Mouse (Mus musculus): Measurements from ENCODE around the gene Vps37d. TPM values are rescaled to one million over a fixed set of nuclear protein-coding genes. Genes with fewer than 3 reads are reported as not detected.
A peak's percentile ranks its signal among the peaks of the same experiment; 100 is the strongest.
"Not testable (repeated sequence)": the region's sequence is repeated elsewhere in the genome, so short reads cannot be mapped to it uniquely, and the experiment has no call there.

Gene Vps37d
- total RNA-seq, 1 experiment = 2.0 TPM

DNA sequence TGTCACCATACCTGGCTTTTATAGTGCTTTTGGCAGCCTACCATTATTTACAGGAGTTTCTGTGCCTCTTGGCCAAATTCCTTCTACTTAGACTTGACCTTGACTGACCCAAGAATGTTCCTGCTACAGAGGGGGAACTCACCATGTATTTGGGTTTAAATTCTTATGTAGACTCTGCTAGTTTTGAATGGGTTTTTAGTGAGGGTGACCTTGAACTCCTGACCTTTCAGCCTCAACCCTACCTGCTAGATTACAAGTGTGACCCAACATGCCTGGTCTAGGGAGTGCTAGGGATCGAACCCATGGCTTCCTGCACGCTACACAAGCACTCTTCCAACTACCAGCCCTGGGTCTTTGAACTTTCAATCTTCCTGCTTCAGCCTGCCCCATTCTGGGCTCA is 6.0 kb downstream of the Vps37d start:
- Histone ChIP-seq H3K36me3 (ENCODE audit: control insufficient read depth, insufficient read depth, low read length, poor library complexity, severe bottlenecking) (no peaks in the 10 kb centered on the region), H3K4me3 (ENCODE audit: insufficient read depth in 1 of 2, low read depth in 1 of 2, low read length in 2 of 2, poor library complexity in 1 of 2, severe bottlenecking in 1 of 2) (peak overlapping the region in 1 of 2 experiments; percentile 53; a peak in 1 of 4 replicates), H3K4me1 (ENCODE audit: control insufficient read depth in 2 of 2, insufficient read depth in 2 of 2, low read length in 2 of 2, poor library complexity in 1 of 2) (peaks cover 0 to 31% of the 10 kb centered on the region in 2 experiments; a peak in 2 of 4 replicates), H3K27ac (ENCODE audit: insufficient read depth, low read depth, low read length, poor library complexity, severe bottlenecking) (peak overlapping the region; percentile 63; the same call in 1 of the 2 replicates), H3K9me3 (ENCODE audit: control insufficient read depth, insufficient read depth, low read depth, low read length) (no peaks in the 10 kb centered on the region), H3K9ac (ENCODE audit: insufficient read depth, low read depth, low read length, poor library complexity, severe bottlenecking) (0 out of 2 replicates have a peak overlapping the region, but pooled peaks have one; percentile 59)
- in situ Hi-C loops (cut with MboI; ENCODE audit: low sequenced_read_pairs in 2 of 2, unreplicated experiment in 2 of 2) = no loop called here
- DNase-seq (ENCODE audit: low read depth, low spot score) = no peak
- TF ChIP-seq ZNF384 (IDR thresholded peaks at IDR 0.05; ENCODE audit: low read depth, low read length) = no peak
- no peak for TF ChIP-seq HCFC1 (IDR thresholded peaks at IDR 0.05; ENCODE audit: borderline replicate concordance, insufficient read depth, low read length)
- TF ChIP-seq ZC3H11A (IDR thresholded peaks at IDR 0.05; ENCODE audit: borderline replicate concordance, low read depth, low read length) = no peak
- no peak for TF ChIP-seq MAFK (IDR thresholded peaks at IDR 0.05; ENCODE audit: insufficient read depth, low read depth, low read length)
- no peak for TF ChIP-seq CHD2 (IDR thresholded peaks at IDR 0.05; ENCODE audit: low read depth, low read length)

DNA sequence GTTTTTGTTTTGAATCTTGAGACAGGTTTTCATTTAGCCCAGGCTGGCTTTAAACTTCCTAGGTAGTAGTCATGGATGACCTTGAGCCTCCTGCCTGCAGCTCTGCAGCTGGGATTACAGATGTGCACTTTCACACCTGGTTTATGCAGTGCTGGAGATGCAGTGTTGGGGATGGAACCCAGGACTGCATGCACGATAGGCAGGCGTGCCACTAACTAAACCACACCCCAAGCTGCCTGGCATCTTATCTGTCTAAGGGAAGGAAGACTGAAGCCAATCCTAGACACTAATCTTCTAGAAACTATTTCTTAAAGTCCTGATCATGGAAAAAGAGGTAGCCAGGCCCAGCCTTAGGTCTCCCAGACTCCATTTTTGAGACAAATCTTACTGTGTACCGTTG is 7.6 kb downstream of the Vps37d start:
- no peak for DNase-seq (ENCODE audit: low read depth, low spot score)
- TF ChIP-seq HCFC1 (IDR thresholded peaks at IDR 0.05; ENCODE audit: borderline replicate concordance, insufficient read depth, low read length) = no peak
- no peak for TF ChIP-seq CHD2 (IDR thresholded peaks at IDR 0.05; ENCODE audit: low read depth, low read length)
- no peak for TF ChIP-seq MAFK (IDR thresholded peaks at IDR 0.05; ENCODE audit: insufficient read depth, low read depth, low read length)
- TF ChIP-seq ZNF384 (IDR thresholded peaks at IDR 0.05; ENCODE audit: low read depth, low read length) = no peak
- Histone ChIP-seq H3K4me1 (ENCODE audit: control insufficient read depth in 2 of 2, insufficient read depth in 2 of 2, low read length in 2 of 2, poor library complexity in 1 of 2) (peaks cover 0 to 20% of the 10 kb centered on the region in 2 experiments; a peak in 2 of 4 replicates), H3K9me3 (ENCODE audit: control insufficient read depth, insufficient read depth, low read depth, low read length) (no peaks in the 10 kb centered on the region), H3K27ac (ENCODE audit: insufficient read depth, low read depth, low read length, poor library complexity, severe bottlenecking) (no peak overlapping the region), H3K4me3 (ENCODE audit: insufficient read depth in 1 of 2, low read depth in 1 of 2, low read length in 2 of 2, poor library complexity in 1 of 2, severe bottlenecking in 1 of 2) (no peak overlapping the region), H3K36me3 (ENCODE audit: control insufficient read depth, insufficient read depth, low read length, poor library complexity, severe bottlenecking) (no peaks in the 10 kb centered on the region; the same call in 1 of the 2 replicates), H3K9ac (ENCODE audit: insufficient read depth, low read depth, low read length, poor library complexity, severe bottlenecking) (no peak overlapping the region)
- in situ Hi-C loops (cut with MboI; ENCODE audit: low sequenced_read_pairs in 2 of 2, unreplicated experiment in 2 of 2) = no loop called here

DNA sequence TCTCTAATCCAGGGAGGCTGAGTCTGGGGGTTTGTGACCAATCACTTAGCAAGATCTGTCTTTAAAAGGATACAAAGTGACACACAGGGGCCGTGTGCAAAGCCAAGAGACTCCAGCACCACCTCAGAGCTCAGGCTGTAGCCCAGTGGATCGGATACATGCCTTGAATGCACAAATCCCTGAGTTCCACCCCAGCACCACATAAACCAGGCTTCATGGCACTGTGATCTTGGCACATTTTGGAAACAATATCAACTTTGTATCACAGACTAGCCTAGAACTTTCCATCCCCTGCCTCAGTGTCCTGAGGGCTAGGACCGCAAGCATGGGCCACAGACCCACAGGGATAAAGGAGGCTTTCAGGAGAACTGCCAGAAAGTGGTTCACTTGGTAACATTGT is 12.1 kb downstream of the Vps37d start:
- Histone ChIP-seq H3K4me3 (ENCODE audit: insufficient read depth in 1 of 2, low read depth in 1 of 2, low read length in 2 of 2, poor library complexity in 1 of 2, severe bottlenecking in 1 of 2) (no peak overlapping the region), H3K36me3 (ENCODE audit: control insufficient read depth, insufficient read depth, low read length, poor library complexity, severe bottlenecking) (peaks cover 1% of the 10 kb centered on the region; the same call in 1 of the 2 replicates), H3K9ac (ENCODE audit: insufficient read depth, low read depth, low read length, poor library complexity, severe bottlenecking) (no peak overlapping the region), H3K4me1 (ENCODE audit: control insufficient read depth in 2 of 2, insufficient read depth in 2 of 2, low read length in 2 of 2, poor library complexity in 1 of 2) (0 out of 4 replicates have a peak, but pooled peaks cover 0 to 2% of the 10 kb centered on the region in 2 experiments), H3K27ac (ENCODE audit: insufficient read depth, low read depth, low read length, poor library complexity, severe bottlenecking) (no peak overlapping the region), H3K9me3 (ENCODE audit: control insufficient read depth, insufficient read depth, low read depth, low read length) (no peaks in the 10 kb centered on the region)
- DNase-seq (ENCODE audit: low read depth, low spot score) = no peak
- no peak for TF ChIP-seq ZNF384 (IDR thresholded peaks at IDR 0.05; ENCODE audit: low read depth, low read length)
- TF ChIP-seq MAFK (IDR thresholded peaks at IDR 0.05; ENCODE audit: insufficient read depth, low read depth, low read length) = no peak
- TF ChIP-seq ZC3H11A (IDR thresholded peaks at IDR 0.05; ENCODE audit: borderline replicate concordance, low read depth, low read length) = no peak
- no peak for TF ChIP-seq HCFC1 (IDR thresholded peaks at IDR 0.05; ENCODE audit: borderline replicate concordance, insufficient read depth, low read length)
- in situ Hi-C loops (cut with MboI; ENCODE audit: low sequenced_read_pairs in 2 of 2, unreplicated experiment in 2 of 2) = no loop called here

DNA sequence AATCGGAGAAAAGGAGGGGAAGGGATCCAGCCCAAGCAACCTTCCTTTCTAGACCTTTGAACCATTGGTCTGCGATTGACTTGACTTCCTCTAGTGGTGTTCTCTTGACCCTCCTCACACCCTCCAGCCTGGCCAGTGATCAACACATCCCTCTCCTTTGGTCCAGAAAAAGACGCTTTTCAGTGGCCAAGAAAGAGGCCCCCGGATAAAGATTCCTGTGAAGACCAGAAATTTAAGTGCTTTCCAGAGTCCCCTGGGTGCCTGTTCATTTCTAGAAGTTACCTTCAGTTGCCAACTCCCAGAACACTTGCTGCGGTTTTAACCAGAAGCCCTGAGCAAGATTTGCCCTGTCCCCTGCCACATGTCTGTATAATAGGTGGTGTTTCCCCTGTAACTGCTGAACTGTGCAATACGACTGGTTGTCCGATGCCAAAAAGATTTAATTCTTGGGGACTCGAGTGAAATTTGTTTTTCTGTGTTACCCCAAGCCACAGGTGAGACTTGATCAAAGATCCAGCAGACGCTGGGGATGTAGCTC is 13.1 kb downstream of the Vps37d start, which contains the start of gene Bud23:
Bud23 (minus strand) TSS at position 51 of the 538 bp plus-strand sequence.
- DNase-seq (ENCODE audit: low read depth, low spot score); H3K9me3 ChIP-seq (ENCODE audit: control insufficient read depth, insufficient read depth, low read depth, low read length); H3K27ac ChIP-seq (ENCODE audit: insufficient read depth, low read depth, low read length, poor library complexity, severe bottlenecking); in situ Hi-C loops (cut with MboI; ENCODE audit: low sequenced_read_pairs in 2 of 2, unreplicated experiment in 2 of 2); H3K36me3 ChIP-seq (ENCODE audit: control insufficient read depth, insufficient read depth, low read length, poor library complexity, severe bottlenecking); H3K4me1 ChIP-seq (ENCODE audit: control insufficient read depth in 2 of 2, insufficient read depth in 2 of 2, low read length in 2 of 2, poor library complexity in 1 of 2): not testable (repeated sequence)
- Histone ChIP-seq H3K4me3 (ENCODE audit: insufficient read depth in 1 of 2, low read depth in 1 of 2, low read length in 2 of 2, poor library complexity in 1 of 2, severe bottlenecking in 1 of 2) (peak within 1 kb of the TSS; percentile 90 to 99), H3K9ac (ENCODE audit: insufficient read depth, low read depth, low read length, poor library complexity, severe bottlenecking) (peak within 1 kb of the TSS; percentile 80)

DNA sequence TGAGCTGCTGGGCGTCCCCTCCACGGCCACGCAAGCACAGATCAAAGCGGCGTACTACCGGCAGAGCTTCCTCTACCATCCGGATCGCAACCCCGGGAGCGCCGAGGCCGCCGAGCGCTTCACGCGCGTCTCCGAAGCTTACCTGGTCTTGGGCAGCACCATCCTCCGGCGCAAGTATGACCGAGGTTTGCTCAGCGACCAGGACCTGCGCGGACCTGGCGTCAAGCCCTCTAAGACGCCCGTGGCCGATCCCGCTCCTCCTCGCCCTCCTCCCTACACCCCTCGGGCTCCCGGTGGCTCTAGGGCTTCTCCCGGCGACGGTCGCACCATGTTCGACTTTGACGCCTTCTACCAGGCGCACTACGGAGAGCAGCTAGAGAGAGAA is 13.7 kb downstream of the Vps37d start:
- Histone ChIP-seq H3K36me3 (ENCODE audit: control insufficient read depth, insufficient read depth, low read length, poor library complexity, severe bottlenecking) (peaks cover 12% of the 10 kb centered on the region), H3K4me3 (ENCODE audit: insufficient read depth in 1 of 2, low read depth in 1 of 2, low read length in 2 of 2, poor library complexity in 1 of 2, severe bottlenecking in 1 of 2) (peak overlapping the region; percentile 81 to 99), H3K9me3 (ENCODE audit: control insufficient read depth, insufficient read depth, low read depth, low read length) (no peaks in the 10 kb centered on the region), H3K27ac (ENCODE audit: insufficient read depth, low read depth, low read length, poor library complexity, severe bottlenecking) (no peak overlapping the region), H3K4me1 (ENCODE audit: control insufficient read depth in 2 of 2, insufficient read depth in 2 of 2, low read length in 2 of 2, poor library complexity in 1 of 2) (0 out of 4 replicates have a peak, but pooled peaks cover 0 to 2% of the 10 kb centered on the region in 2 experiments), H3K9ac (ENCODE audit: insufficient read depth, low read depth, low read length, poor library complexity, severe bottlenecking) (peak overlapping the region; percentile 80)
- DNase-seq (ENCODE audit: low read depth, low spot score) = no peak
- in situ Hi-C loops (cut with MboI; ENCODE audit: low sequenced_read_pairs in 2 of 2, unreplicated experiment in 2 of 2) = no loop called here
- TF ChIP-seq ZC3H11A (IDR thresholded peaks at IDR 0.05; ENCODE audit: borderline replicate concordance, low read depth, low read length) (no peak), MAFK (IDR thresholded peaks at IDR 0.05; ENCODE audit: insufficient read depth, low read depth, low read length) (no peak), ZNF384 (IDR thresholded peaks at IDR 0.05; ENCODE audit: low read depth, low read length) (no peak), HCFC1 (IDR thresholded peaks at IDR 0.05; ENCODE audit: borderline replicate concordance, insufficient read depth, low read length) (no peak), CHD2 (IDR thresholded peaks at IDR 0.05; ENCODE audit: low read depth, low read length) (no peak)
